In genomic region chr9:80293056-80293584, GRCm38 (mm10) we compare ENCODE assay signal across 9 mouse cellular contexts.
DNase-seq lines count a peak whose midpoint lies in the region; ATAC-seq and TF ChIP-seq lines count a peak whose summit lies in the region.
"Had no signal": no experiment of that assay in that cellular context is flagged by ENCODE, and none has a peak within 500 bp of the region (broad histone marks: within the 10 kb centered on the region; RNA-seq: fewer than 3 reads in every experiment).

No protein-coding gene starts in this region.

- no peaks in the 10 kb centered on the region for H3K27me3 ChIP-seq in heart, postnatal 0 days (ENCODE audit: control insufficient read depth, insufficient read depth, low read length)
- H3K27me3 ChIP-seq: liver, embryonic 13.5 days had no signal

- no peak overlapping the region for H3K27ac ChIP-seq in heart, postnatal 0 days (ENCODE audit: low read depth)
- H3K27ac ChIP-seq: liver, embryonic 13.5 days had no signal

- no peak overlapping the region for H3K9ac ChIP-seq in heart, postnatal 0 days (replicated peaks; ENCODE audit: low read depth, low read length)
- H3K9ac ChIP-seq: liver, embryonic 13.5 days had no signal

- no peak for TF ChIP-seq EP300 in heart, postnatal 0 days (IDR thresholded peaks at IDR 0.05; ENCODE audit: low read depth)

- H3K9me3 ChIP-seq in heart, postnatal 0 days (replicated peaks; ENCODE audit: control insufficient read depth, low read length), result no peaks in the 10 kb centered on the region
- H3K9me3 ChIP-seq: liver, embryonic 13.5 days had no signal

- no peak for ATAC-seq in heart, postnatal 0 days (ENCODE audit: insufficient read depth, low read depth)

- 58% methylated on average over 2 of the region's 2 CpGs for WGBS in heart, postnatal 0 days

- H3K4me2 ChIP-seq in heart, postnatal 0 days (ENCODE audit: low read depth, low read length), result no peak overlapping the region
- H3K4me2 ChIP-seq: liver, embryonic 13.5 days had no signal

- peak; percentile 29 for DNase-seq in heart, postnatal 0 days (ENCODE audit: low spot score)
- DNase-seq in heart, adult 11 months, result no peak
- DNase-seq in 416B (ENCODE audit: low read depth), result peak; percentile 79
- DNase-seq in T-cell, adult 2 months (ENCODE audit: low spot score), result peak; percentile 31
- DNase-seq in induced T-regulatory cell, adult 2 months (ENCODE audit: low read depth), result peak; percentile 80
- no peak for DNase-seq in left cerebral cortex, postnatal 10 days (ENCODE audit: extremely low spot score in 1 of 2, low spot score in 2 of 2)
- DNase-seq in adrenal gland, postnatal 25 days, result no peak
- DNase-seq in cerebellum, postnatal 4 days (ENCODE audit: low spot score in 2 of 2), result no peak
- DNase-seq: liver, embryonic 13.5 days had no signal

- TF ChIP-seq CTCF in heart, postnatal 0 days (IDR thresholded peaks at IDR 0.05; ENCODE audit: low read depth), result peak; percentile 48

- peaks cover 47% of the 10 kb centered on the region for H3K36me3 ChIP-seq in heart, postnatal 0 days (replicated peaks; ENCODE audit: control insufficient read depth, insufficient read depth, low read length)
- H3K36me3 ChIP-seq: liver, embryonic 13.5 days had no signal

- intact Hi-C loops in left cerebral cortex, postnatal 10 days (cut with DNase I), result no loop called here

- no peaks in the 10 kb centered on the region for H3K4me1 ChIP-seq in heart, postnatal 0 days (ENCODE audit: control insufficient read depth, insufficient read depth)
- H3K4me1 ChIP-seq: liver, embryonic 13.5 days had no signal

- H3K4me3 ChIP-seq in heart, postnatal 0 days (ENCODE audit: low read depth, low read length), result no peak overlapping the region
- H3K4me3 ChIP-seq: liver, embryonic 13.5 days had no signal

Comparison
In these comparisons a context has a peak if more than half of its experiments do, and no peak if none do; other contexts are left out.
1. DNase-seq: peak in heart, postnatal 0 days (single experiment), 416B (single experiment), T-cell, adult 2 months (single experiment) and induced T-regulatory cell, adult 2 months (single experiment); none in heart, adult 11 months (single experiment), left cerebral cortex, postnatal 10 days (0 of 2), adrenal gland, postnatal 25 days (single experiment) and cerebellum, postnatal 4 days (0 of 2).